Mouse (Mus musculus): ENCODE results near the gene Vps33b. TPM values are rescaled to one million over a fixed set of nuclear protein-coding genes. Genes with fewer than 3 reads are reported as not detected.

The Vps33b gene
- total RNA-seq (2023) = 34.9 TPM

GRCm38 (mm10) chr7:80268897-80269750 is at the start of gene Vps33b:
Gene Vps33b, plus strand, starts transcription at chr7:80269649.

GRCm38 (mm10) chr7:80232489-80233029 is 36.9 kb upstream of the Vps33b start, which contains the start of the genes Cib1 and Gdpgp1:
Gene Cib1, minus strand, starts transcription at chr7:80232813.
Gene Gdpgp1, plus strand, starts transcription at chr7:80232865.

GRCm38 (mm10) chr7:80246148-80246721 is 23.2 kb upstream of the Vps33b start, which contains the start of gene Ttll13:
Gene Ttll13, plus strand, starts transcription at chr7:80246376.

GRCm38 (mm10) chr7:80260625-80261371 is 8.7 kb upstream of the Vps33b start, which contains the start of gene Ngrn:
Gene Ngrn, plus strand, starts transcription at chr7:80261215.

GRCm38 (mm10) chr7:80294062-80294763 is 24.8 kb downstream of the Vps33b start, which contains the start of gene Prc1:
Gene Prc1, plus strand, starts transcription at chr7:80294450.

GRCm38 (mm10) chr7:80324043-80324815 is 54.8 kb downstream of the Vps33b start, which contains the start of gene Rccd1:
Gene Rccd1, minus strand, starts transcription at chr7:80324454.

GRCm38 (mm10) chr7:80340793-80341192 is 71.3 kb downstream of the Vps33b start, which contains the start of gene Unc45a:
Gene Unc45a, minus strand, starts transcription at chr7:80341005.

Other genes with a start within 250 kb of the Vps33b start
- gene Zfp710, start 244.8 kb upstream of the Vps33b start, total RNA-seq (2023) = 26.3 TPM
- gene Idh2, start 154.3 kb upstream of the Vps33b start, total RNA-seq (2023) = 38.2 TPM
- 48.9 TPM for gene Sema4b, start 82.8 kb upstream of the Vps33b start, total RNA-seq (2023)
- 49.5 TPM for gene Cib1, start 36.8 kb upstream of the Vps33b start, total RNA-seq (2023)
- 5.2 TPM for gene Gdpgp1, start 36.8 kb upstream of the Vps33b start, total RNA-seq (2023)
- gene Ttll13, start 23.3 kb upstream of the Vps33b start, total RNA-seq (2023) = 1.8 TPM
- 17.9 TPM for gene Ngrn, start 8.4 kb upstream of the Vps33b start, total RNA-seq (2023)
- 2.6 TPM for gene Prc1, start 24.8 kb downstream of the Vps33b start, total RNA-seq (2023)
- 34.9 TPM for gene Rccd1, start 54.8 kb downstream of the Vps33b start, total RNA-seq (2023)
- 135 TPM for gene Unc45a, start 71.4 kb downstream of the Vps33b start, total RNA-seq (2023)
- gene Hddc3, start 73.5 kb downstream of the Vps33b start, total RNA-seq (2023) = 8.1 TPM
- gene Man2a2, start 101.7 kb downstream of the Vps33b start, total RNA-seq (2023) = 99.7 TPM
- 8.6 TPM for gene Fes, start 118.3 kb downstream of the Vps33b start, total RNA-seq (2023)
- gene Furin, start 135.8 kb downstream of the Vps33b start, total RNA-seq (2023) = 66.4 TPM